Mouse (Mus musculus): Measurements from ENCODE around the gene Prkar2a. TPM values are rescaled to one million over a fixed set of nuclear protein-coding genes. Genes with fewer than 3 reads are reported as not detected.
A peak's percentile ranks its signal among the peaks of the same experiment; 100 is the strongest.

The Prkar2a gene
- polyA plus RNA-seq, 1 experiment from 2014 or later: 22.2 TPM

DNA sequence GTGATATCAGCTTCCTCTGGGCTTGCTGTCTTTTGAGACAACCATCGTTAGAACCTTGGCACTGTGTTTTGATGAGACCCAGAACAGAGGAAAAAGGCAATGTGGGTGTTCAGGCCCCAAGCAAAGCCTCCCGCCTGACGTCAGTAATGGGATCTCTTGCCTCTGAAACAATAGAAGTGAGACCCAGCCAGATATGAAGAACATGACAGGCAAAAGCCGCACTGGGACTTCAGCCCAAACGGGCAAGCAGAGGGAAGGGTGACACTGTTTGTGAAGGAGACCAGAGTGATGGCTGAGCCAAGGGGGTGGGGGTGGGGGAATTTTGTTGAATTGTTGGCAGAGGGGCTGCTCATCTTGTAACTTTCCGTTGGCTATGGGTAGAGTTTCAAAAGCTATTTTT lies 68.3 kb downstream of the Prkar2a start:
- H3K9me3 ChIP-seq (ENCODE audit: control insufficient read depth, low read length): no peaks in the 10 kb centered on the region
- WGBS: 40% methylated on average over 6 of the region's 6 CpGs
- H3K27me3 ChIP-seq (ENCODE audit: control insufficient read depth, insufficient read depth, low read length): no peaks in the 10 kb centered on the region
- TF ChIP-seq CTCF (IDR thresholded peaks at IDR 0.05; ENCODE audit: low read depth) (no peak), EP300 (optimal IDR thresholded peaks at IDR 0.05) (no peak)
- peak; percentile 28; the same call in 1 of the 2 replicates for ATAC-seq (ENCODE audit: low FRiP score, low TSS enrichment)
- no peak for DNase-seq (ENCODE audit: low spot score)
- H3K4me2 ChIP-seq (replicated peaks; ENCODE audit: low read depth): no peak overlapping the region
- no peak overlapping the region for H3K27ac ChIP-seq (replicated peaks)
- no peaks in the 10 kb centered on the region for H3K4me1 ChIP-seq (replicated peaks; ENCODE audit: control insufficient read depth, insufficient read depth)
- no peaks in the 10 kb centered on the region for H3K36me3 ChIP-seq (ENCODE audit: control insufficient read depth, insufficient read depth, low read length)
- no peak overlapping the region for H3K9ac ChIP-seq (ENCODE audit: low read length)
- no peak overlapping the region for H3K4me3 ChIP-seq (ENCODE audit: low read depth, low read length)

DNA sequence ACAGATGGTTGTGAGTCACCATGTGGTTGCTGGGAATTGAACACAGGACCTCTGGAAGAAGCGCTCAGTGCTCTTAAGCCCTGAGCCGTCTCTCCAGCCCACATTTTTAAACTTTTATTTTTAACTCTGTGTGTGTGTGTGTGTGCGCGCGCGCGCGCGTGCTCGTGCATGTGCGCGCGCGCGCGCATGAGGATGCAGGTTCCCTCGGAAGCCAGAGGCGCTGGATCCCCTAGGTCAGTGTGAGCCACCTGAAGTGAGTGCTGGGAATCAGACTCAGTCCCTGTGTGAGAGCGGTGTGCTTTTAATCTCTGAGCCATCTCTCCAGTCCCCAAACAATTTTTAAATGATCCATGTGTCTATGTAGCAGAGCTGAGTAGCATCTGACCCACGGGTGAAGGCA lies 70.0 kb downstream of the Prkar2a start:
- ATAC-seq (ENCODE audit: low FRiP score, low TSS enrichment): no peak
- no peak overlapping the region for H3K27ac ChIP-seq (replicated peaks)
- TF ChIP-seq CTCF (IDR thresholded peaks at IDR 0.05; ENCODE audit: low read depth) (no peak), EP300 (optimal IDR thresholded peaks at IDR 0.05) (no peak)

DNA sequence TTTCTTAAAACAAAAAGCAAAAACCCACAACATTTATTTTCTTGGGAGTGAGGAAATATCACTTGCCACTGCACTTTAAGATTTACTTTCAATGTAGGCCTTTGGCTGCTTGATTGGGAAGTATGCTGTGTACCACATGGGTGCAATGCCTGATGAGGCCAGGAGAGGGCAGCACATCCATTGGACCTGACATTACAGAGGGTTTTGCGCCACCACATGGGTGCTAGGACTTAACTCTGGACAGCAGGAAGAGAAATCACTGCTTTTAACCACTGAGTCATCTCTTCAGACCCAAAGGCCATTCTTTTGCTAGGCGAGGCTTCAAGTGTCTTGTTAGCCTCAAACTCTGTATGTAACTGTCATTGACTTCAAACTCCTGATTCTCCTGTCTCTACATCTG lies 70.7 kb downstream of the Prkar2a start:
- Histone ChIP-seq H3K9ac (ENCODE audit: low read length) (no peak overlapping the region), H3K27me3 (ENCODE audit: control insufficient read depth, insufficient read depth, low read length) (no peaks in the 10 kb centered on the region), H3K4me1 (replicated peaks; ENCODE audit: control insufficient read depth, insufficient read depth) (no peaks in the 10 kb centered on the region), H3K36me3 (ENCODE audit: control insufficient read depth, insufficient read depth, low read length) (no peaks in the 10 kb centered on the region), H3K9me3 (ENCODE audit: control insufficient read depth, low read length) (no peaks in the 10 kb centered on the region), H3K27ac (replicated peaks) (no peak overlapping the region), H3K4me2 (replicated peaks; ENCODE audit: low read depth) (no peak overlapping the region), H3K4me3 (ENCODE audit: low read depth, low read length) (no peak overlapping the region)
- WGBS: 56% methylated on average over 2 of the region's 2 CpGs
- TF ChIP-seq CTCF (IDR thresholded peaks at IDR 0.05; ENCODE audit: low read depth): peak; percentile 83
- TF ChIP-seq EP300 (optimal IDR thresholded peaks at IDR 0.05): no peak
- DNase-seq (ENCODE audit: low spot score) (peak; percentile 73), ATAC-seq (ENCODE audit: low FRiP score, low TSS enrichment) (0 out of 2 replicates have a peak, but pooled peaks have one; percentile 61)

More for the DNA sequence above, 70.0 kb downstream of the Prkar2a start:
- H3K4me3 ChIP-seq (ENCODE audit: low read depth, low read length): no peak overlapping the region
- 95% methylated on average over 20 of the region's 20 CpGs for WGBS
- H3K9ac ChIP-seq (ENCODE audit: low read length): no peak overlapping the region
- no peak for DNase-seq (ENCODE audit: low spot score)
- H3K4me1 ChIP-seq (replicated peaks; ENCODE audit: control insufficient read depth, insufficient read depth): no peaks in the 10 kb centered on the region
- no peaks in the 10 kb centered on the region for H3K9me3 ChIP-seq (ENCODE audit: control insufficient read depth, low read length)
- no peaks in the 10 kb centered on the region for H3K36me3 ChIP-seq (ENCODE audit: control insufficient read depth, insufficient read depth, low read length)
- no peaks in the 10 kb centered on the region for H3K27me3 ChIP-seq (ENCODE audit: control insufficient read depth, insufficient read depth, low read length)
- H3K4me2 ChIP-seq (replicated peaks; ENCODE audit: low read depth): no peak overlapping the region

DNA sequence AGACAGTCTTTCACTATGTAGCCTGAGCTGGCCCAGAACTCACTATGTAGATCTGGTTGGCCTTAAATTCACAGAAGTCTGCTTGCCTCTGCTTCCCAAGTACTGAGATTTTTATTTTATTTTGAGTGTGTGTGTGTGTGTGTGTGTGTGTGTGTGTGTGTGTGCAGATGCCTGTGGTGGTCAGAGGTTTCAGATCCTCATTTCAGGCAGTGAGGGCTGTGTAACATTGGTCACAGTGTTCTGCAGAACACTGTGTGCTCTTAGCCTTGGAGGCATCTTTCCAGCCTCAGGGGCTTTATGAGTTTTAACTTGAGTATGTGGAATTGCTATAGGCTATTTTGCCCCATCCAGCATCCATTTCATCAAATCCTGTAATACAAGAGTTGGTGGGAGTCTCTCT lies 72.4 kb downstream of the Prkar2a start:
- H3K9ac ChIP-seq (ENCODE audit: low read length): no peak overlapping the region
- no peaks in the 10 kb centered on the region for H3K27me3 ChIP-seq (ENCODE audit: control insufficient read depth, insufficient read depth, low read length)
- H3K4me3 ChIP-seq (ENCODE audit: low read depth, low read length): no peak overlapping the region
- no peak for DNase-seq (ENCODE audit: low spot score)
- H3K27ac ChIP-seq (replicated peaks): no peak overlapping the region
- ATAC-seq (ENCODE audit: low FRiP score, low TSS enrichment): no peak
- H3K9me3 ChIP-seq (ENCODE audit: control insufficient read depth, low read length): no peaks in the 10 kb centered on the region
- no peak overlapping the region for H3K4me2 ChIP-seq (replicated peaks; ENCODE audit: low read depth)
- H3K36me3 ChIP-seq (ENCODE audit: control insufficient read depth, insufficient read depth, low read length): no peaks in the 10 kb centered on the region
- no peaks in the 10 kb centered on the region for H3K4me1 ChIP-seq (replicated peaks; ENCODE audit: control insufficient read depth, insufficient read depth)
- TF ChIP-seq CTCF (IDR thresholded peaks at IDR 0.05; ENCODE audit: low read depth) (no peak), EP300 (optimal IDR thresholded peaks at IDR 0.05) (no peak)

DNA sequence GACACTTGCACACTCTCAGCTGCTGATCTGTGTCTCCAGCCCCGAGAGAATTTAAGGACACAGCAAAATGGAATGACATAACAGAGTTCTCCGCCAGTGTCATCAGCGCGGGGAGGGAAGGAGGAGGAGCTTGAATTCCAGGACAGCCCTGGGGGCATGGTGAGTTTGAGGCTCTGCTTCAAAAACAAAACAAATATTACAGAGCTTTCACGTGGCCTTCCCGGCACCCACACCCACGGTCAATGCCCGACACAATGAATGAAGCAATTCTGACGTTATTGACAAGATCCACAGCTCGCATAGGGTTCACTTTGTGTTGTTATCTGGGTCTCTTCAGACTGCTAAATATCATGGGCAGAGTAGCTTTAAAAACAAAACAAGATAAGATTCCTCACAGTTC lies 75.9 kb downstream of the Prkar2a start:
- Histone ChIP-seq H3K36me3 (ENCODE audit: control insufficient read depth, insufficient read depth, low read length) (no peaks in the 10 kb centered on the region), H3K9me3 (ENCODE audit: control insufficient read depth, low read length) (no peaks in the 10 kb centered on the region), H3K27ac (replicated peaks) (no peak overlapping the region), H3K27me3 (ENCODE audit: control insufficient read depth, insufficient read depth, low read length) (no peaks in the 10 kb centered on the region), H3K4me1 (replicated peaks; ENCODE audit: control insufficient read depth, insufficient read depth) (no peaks in the 10 kb centered on the region), H3K4me3 (ENCODE audit: low read depth, low read length) (no peak overlapping the region), H3K9ac (ENCODE audit: low read length) (no peak overlapping the region), H3K4me2 (replicated peaks; ENCODE audit: low read depth) (no peak overlapping the region)
- ATAC-seq (ENCODE audit: low FRiP score, low TSS enrichment) (no peak), DNase-seq (ENCODE audit: low spot score) (no peak)
- TF ChIP-seq CTCF (IDR thresholded peaks at IDR 0.05; ENCODE audit: low read depth) (no peak), EP300 (optimal IDR thresholded peaks at IDR 0.05) (no peak)
- WGBS: 62% methylated on average over 10 of the region's 10 CpGs

DNA sequence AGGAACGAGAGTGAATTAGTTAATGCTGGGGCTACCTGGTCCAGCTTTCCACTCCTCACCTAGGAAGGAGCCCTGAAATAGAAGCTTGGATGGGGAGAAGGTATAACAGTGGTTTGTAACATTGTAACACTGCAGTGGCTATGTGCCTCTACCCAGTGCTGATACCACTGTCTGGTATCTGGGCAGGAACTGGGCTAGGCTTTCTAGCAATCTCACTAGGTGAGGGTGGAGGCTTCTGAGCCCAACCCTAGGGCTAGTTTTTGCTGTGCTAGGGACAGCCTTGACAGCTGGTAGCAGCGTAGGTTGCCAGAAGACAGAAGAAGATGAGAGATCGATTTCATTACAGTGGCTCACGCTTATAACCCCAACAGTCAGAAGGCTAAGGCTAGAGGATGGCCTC lies 87.5 kb downstream of the Prkar2a start:
- H3K4me2 ChIP-seq (replicated peaks; ENCODE audit: low read depth): no peak overlapping the region
- no peak overlapping the region for H3K27ac ChIP-seq (replicated peaks)
- WGBS: 74% methylated on average over 4 of the region's 4 CpGs
- no peak overlapping the region for H3K9ac ChIP-seq (ENCODE audit: low read length)
- no peaks in the 10 kb centered on the region for H3K36me3 ChIP-seq (ENCODE audit: control insufficient read depth, insufficient read depth, low read length)
- ATAC-seq (ENCODE audit: low FRiP score, low TSS enrichment): peak; percentile 92
- H3K4me1 ChIP-seq (replicated peaks; ENCODE audit: control insufficient read depth, insufficient read depth): peaks cover 4% of the 10 kb centered on the region; the same call in 1 of the 2 replicates
- DNase-seq (ENCODE audit: low spot score): peak; percentile 43
- no peaks in the 10 kb centered on the region for H3K9me3 ChIP-seq (ENCODE audit: control insufficient read depth, low read length)
- TF ChIP-seq EP300 (optimal IDR thresholded peaks at IDR 0.05) (no peak), CTCF (IDR thresholded peaks at IDR 0.05; ENCODE audit: low read depth) (no peak)
- no peaks in the 10 kb centered on the region for H3K27me3 ChIP-seq (ENCODE audit: control insufficient read depth, insufficient read depth, low read length)
- H3K4me3 ChIP-seq (ENCODE audit: low read depth, low read length): no peak overlapping the region
